Mouse (Mus musculus) bone marrow macrophage, adult 2 months (primary cell): Measurements from ENCODE around the gene Olfr1098.

ENCODE experiments used
- CTCF ChIP-seq: IDR thresholded peaks from 2 replicates; pipeline ENCODE4 v1.5.1; 2012; ENCODE audit warnings: low read depth, mild to moderate bottlenecking, low read length, moderate library complexity
- POLR2A ChIP-seq: IDR thresholded peaks from 2 replicates; pipeline ENCODE4 v1.6.1; 2012; ENCODE audit warnings: mild to moderate bottlenecking, low read depth, low read length, borderline replicate concordance

DNA sequence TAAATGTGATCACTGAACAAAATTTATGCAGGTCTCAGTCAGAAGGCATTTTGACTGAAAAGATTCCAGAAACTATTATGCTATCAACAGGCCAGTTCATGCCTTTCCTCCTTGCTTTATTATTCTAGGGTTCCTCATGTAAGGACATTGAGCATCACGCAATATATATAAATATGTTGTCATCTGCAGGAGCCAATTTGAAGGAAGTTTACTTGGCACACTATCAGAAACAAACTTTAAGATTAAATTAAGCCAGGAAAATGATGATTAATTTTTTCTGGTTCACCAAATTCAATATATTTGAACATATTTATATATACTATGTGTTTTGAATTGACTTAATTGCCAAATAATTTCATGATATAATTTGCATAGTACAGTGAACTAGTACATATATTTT lies at the start of gene Olfr1098:
- TF ChIP-seq CTCF (no peak), POLR2A (no peak)
